Mouse (Mus musculus): ENCODE data around the gene Lrmda.

- TF ChIP-seq CTCF (IDR thresholded peaks at IDR 0.05; ENCODE audit: low read depth, low read length), result no peak
- no peak for TF ChIP-seq POLR2A (IDR thresholded peaks at IDR 0.05; ENCODE audit: borderline replicate concordance, low read depth, low read length)
These were observed 726.5 kb downstream of the Lrmda start for GRCm38 (mm10) chr14:22745882-22746480.
